Mouse (Mus musculus) embryonic fibroblast, embryonic 13.5 days (primary cell): ENCODE results near the gene Gm28035.

Source experiments
- CTCF ChIP-seq: IDR thresholded peaks from 2 replicates; pipeline ENCODE4 v1.5.1; 2011; ENCODE audit warnings: mild to moderate bottlenecking, control low read depth, low read length, moderate library complexity, borderline replicate concordance; ENCODE audit not compliant: insufficient read depth
- POLR2A ChIP-seq: IDR thresholded peaks from 2 replicates; pipeline ENCODE4 v1.6.1; 2011; ENCODE audit warnings: low read depth, mild to moderate bottlenecking, control low read depth, low read length, moderate library complexity

DNA sequence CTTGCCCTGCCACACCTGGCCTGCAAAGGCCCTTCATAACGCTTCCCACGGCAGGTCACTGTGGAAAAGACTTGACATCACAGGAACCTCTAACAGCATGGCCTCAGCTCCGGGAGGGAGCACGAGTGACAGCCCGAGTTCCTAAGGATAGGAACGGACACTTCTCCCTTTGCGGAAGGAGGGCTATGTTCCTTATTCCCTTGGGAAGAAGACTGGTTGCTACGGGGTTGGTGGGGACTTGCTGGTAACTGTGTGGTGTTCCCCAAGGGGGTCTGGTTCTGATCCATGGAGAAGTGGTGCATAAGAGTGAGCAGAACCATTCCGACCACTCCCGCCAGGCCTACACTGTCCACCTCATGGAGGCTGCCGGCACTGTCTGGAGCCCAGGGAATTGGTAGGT is 40.4 kb downstream of the Gm28035 start, which contains the start of gene Gm28038:
- TF ChIP-seq POLR2A (no peak), CTCF (no peak)
